Mouse (Mus musculus) kidney, adult 2 months (tissue): ENCODE measurements at regions not wholly inside any gene's neighbourhood (a gene's known extent, or its start where the extent isn't known, plus 50 kb on each side); places are given as distances from the start of the nearest gene placed in this dataset.

Experiments used
- CTCF ChIP-seq: fragments of 200-500 bp; conservative IDR thresholded peaks from 2 replicates; pipeline ENCODE4 v1.5.1; 2011; ENCODE audit warnings: low read depth, mild to moderate bottlenecking, control low read depth, low read length, moderate library complexity, mixed read lengths; ENCODE audit not compliant: insufficient read depth, insufficient read length
- POLR2A ChIP-seq: fragments of 200-500 bp; IDR thresholded peaks from one replicate; pipeline ENCODE4 v1.6.1; 2011; ENCODE audit warnings: low read depth, low read length, control low read depth

- TF ChIP-seq CTCF = no peak
- TF ChIP-seq POLR2A = no peak
These were observed 218.8 kb upstream of the Tbc1d5 start for GRCm38 (mm10) chr17:51397973-51398372.
